Mouse (Mus musculus) testis, adult 2 months (tissue): Measurements from ENCODE around the gene 4930572O03Rik.
"Not testable (repeated sequence)": the region's sequence is repeated elsewhere in the genome, so short reads cannot be mapped to it uniquely, and the experiment has no call there.

Experiments used
- CTCF ChIP-seq: fragments of 200-500 bp; IDR thresholded peaks from 2 replicates; pipeline ENCODE4 v1.5.1; 2012; ENCODE audit warnings: low read depth, mild to moderate bottlenecking, inconsistent platforms, low read length, moderate library complexity; ENCODE audit not compliant: control insufficient read depth, insufficient read depth, insufficient replicate concordance
- POLR2A ChIP-seq: fragments of 200-500 bp; IDR thresholded peaks from 2 replicates; pipeline ENCODE4 v1.6.1; 2012; ENCODE audit warnings: low read depth, mild to moderate bottlenecking, inconsistent platforms, low read length, moderate library complexity; ENCODE audit not compliant: control insufficient read depth

GRCm38 (mm10) chr5:15610695-15611094 lies 46.2 kb downstream of the 4930572O03Rik start:
- TF ChIP-seq POLR2A, CTCF: not testable (repeated sequence)
